Mouse (Mus musculus) heart, embryonic 12.5 days (tissue): ENCODE results near the gene Pdzd2. TPM values are rescaled to one million over a fixed set of nuclear protein-coding genes. Genes with fewer than 3 reads are reported as not detected.

Experiments used
- ATAC-seq: fragments of 200-750 bp; cut with Nextera tagmentation; 2 replicates; pipeline ENCODE4 v1.8.0; 2017; ENCODE audit warnings: moderate TSS enrichment, moderate library complexity; ENCODE audit not compliant: insufficient number of reproducible peaks, low FRiP score
- H3K27ac ChIP-seq: fragments of 300-500 bp; sonication (generic); 2 replicates; pipeline ENCODE4 v1.5.1; 2016; ENCODE audit warnings: mild to moderate bottlenecking, moderate library complexity; ENCODE audit not compliant: poor library complexity, severe bottlenecking
- H3K27me3 ChIP-seq: fragments of 300-500 bp; sonication (generic); replicated peaks from 2 replicates; pipeline ENCODE4 v1.6.1; 2016; ENCODE audit warnings: mild to moderate bottlenecking, moderate library complexity
- H3K36me3 ChIP-seq: fragments of 300-500 bp; sonication (generic); 2 replicates; pipeline ENCODE4 v1.6.1; 2016; ENCODE audit warnings: mild to moderate bottlenecking, moderate library complexity
- H3K4me1 ChIP-seq: fragments of 300-500 bp; sonication (generic); replicated peaks from 2 replicates; pipeline ENCODE4 v1.6.1; 2016; ENCODE audit warnings: mild to moderate bottlenecking
- H3K4me2 ChIP-seq: fragments of 300-500 bp; sonication (generic); 2 replicates; pipeline ENCODE4 v1.6.1; 2016; ENCODE audit warnings: mild to moderate bottlenecking, moderate library complexity
- H3K4me3 ChIP-seq: fragments of 300-500 bp; sonication (generic); 2 replicates; pipeline ENCODE4 v1.5.1; 2016; ENCODE audit warnings: mild to moderate bottlenecking
- H3K9ac ChIP-seq: fragments of 300-500 bp; sonication (generic); 2 replicates; pipeline ENCODE4 v1.6.1; 2016; ENCODE audit warnings: mild to moderate bottlenecking, moderate library complexity
- H3K9me3 ChIP-seq: fragments of 300-500 bp; sonication (generic); replicated peaks from 2 replicates; pipeline ENCODE4 v1.6.1; 2016; ENCODE audit warnings: mild to moderate bottlenecking, moderate library complexity
- WGBS: fragments of 180-500 bp; shearing (Covaris S2); methylation state at CpG from one replicate; pipeline ENCODE4 v1.1.7; 2016; 5-methylcytosine and 5-hydroxymethylcytosine counted together
- polyA plus RNA-seq: library from polyadenylated mRNA; unstranded; fragments of >200 nt; fragmentation: Nextera tagmentation; extraction: Ambion mirVana; gene quantifications from 2 replicates; pipeline ENCODE4 v1.2.1, GENCODE M21; 2016

The Pdzd2 gene
- polyA plus RNA-seq, 1 experiment from 2014 or later, result 14.4 TPM

- H3K27me3 ChIP-seq, result no peaks in the 10 kb centered on the region
- H3K4me3 ChIP-seq, result no peak overlapping the region
- no peak overlapping the region for H3K9ac ChIP-seq
- peaks cover 17% of the 10 kb centered on the region for H3K4me1 ChIP-seq
- no peak for ATAC-seq
- H3K27ac ChIP-seq, result no peak overlapping the region
- no peaks in the 10 kb centered on the region for H3K36me3 ChIP-seq
- no peak overlapping the region for H3K4me2 ChIP-seq
- 90% methylated on average over 4 of the region's 4 CpGs for WGBS
- H3K9me3 ChIP-seq, result no peaks in the 10 kb centered on the region
These were observed 136.1 kb downstream of the Pdzd2 start for GRCm38 (mm10) chr15:12603674-12604073.

GRCm38 (mm10) chr15:12593094-12593493 lies 146.6 kb downstream of the Pdzd2 start:
- Histone ChIP-seq H3K4me2 (no peak overlapping the region), H3K27me3 (no peaks in the 10 kb centered on the region), H3K4me3 (no peak overlapping the region), H3K36me3 (0 out of 2 replicates have a peak, but pooled peaks cover 8% of the 10 kb centered on the region), H3K4me1 (peaks cover 7% of the 10 kb centered on the region), H3K9ac (no peak overlapping the region), H3K27ac (no peak overlapping the region), H3K9me3 (no peaks in the 10 kb centered on the region)
- 63% methylated on average over 4 of the region's 4 CpGs for WGBS
- no peak for ATAC-seq

GRCm38 (mm10) chr15:12592628-12593027 lies 147.1 kb downstream of the Pdzd2 start:
- ATAC-seq, result no peak
- 29% methylated on average over 3 of the region's 3 CpGs for WGBS

GRCm38 (mm10) chr15:12588661-12589060 lies 151.1 kb downstream of the Pdzd2 start:
- Histone ChIP-seq H3K4me2 (no peak overlapping the region), H3K27me3 (no peaks in the 10 kb centered on the region; the same call in 1 of the 2 replicates), H3K9ac (no peak overlapping the region), H3K9me3 (no peaks in the 10 kb centered on the region), H3K27ac (peak overlapping the region; percentile 40; the same call in 1 of the 2 replicates), H3K4me3 (no peak overlapping the region), H3K4me1 (peaks cover 7% of the 10 kb centered on the region), H3K36me3 (0 out of 2 replicates have a peak, but pooled peaks cover 8% of the 10 kb centered on the region)
- no peak for ATAC-seq
- WGBS, result 74% methylated on average over 3 of the region's 3 CpGs

More at GRCm38 (mm10) chr15:12592628-12593027, 147.1 kb downstream of the Pdzd2 start:
- Histone ChIP-seq H3K4me1 (peaks cover 7% of the 10 kb centered on the region), H3K9ac (no peak overlapping the region), H3K36me3 (0 out of 2 replicates have a peak, but pooled peaks cover 8% of the 10 kb centered on the region), H3K27me3 (no peaks in the 10 kb centered on the region), H3K27ac (no peak overlapping the region), H3K4me2 (no peak overlapping the region), H3K4me3 (no peak overlapping the region), H3K9me3 (no peaks in the 10 kb centered on the region)

- ATAC-seq, result no peak
- WGBS, result 79% methylated on average over 4 of the region's 4 CpGs
- no peak overlapping the region for H3K4me3 ChIP-seq
These were observed 152.8 kb downstream of the Pdzd2 start for GRCm38 (mm10) chr15:12586852-12587424.

GRCm38 (mm10) chr15:12586154-12586553 lies 153.6 kb downstream of the Pdzd2 start:
- no peak overlapping the region for H3K27ac ChIP-seq
- ATAC-seq, result peak; percentile 63; the same call in 1 of the 2 replicates
- no peak overlapping the region for H3K4me3 ChIP-seq
- no peak overlapping the region for H3K4me2 ChIP-seq
- no peaks in the 10 kb centered on the region for H3K9me3 ChIP-seq
- peaks cover 7% of the 10 kb centered on the region for H3K4me1 ChIP-seq
- 3% methylated on average over 5 of the region's 5 CpGs for WGBS
- no peaks in the 10 kb centered on the region for H3K36me3 ChIP-seq
- H3K27me3 ChIP-seq, result no peaks in the 10 kb centered on the region; the same call in 1 of the 2 replicates
- H3K9ac ChIP-seq, result no peak overlapping the region

More at GRCm38 (mm10) chr15:12586852-12587424, 152.8 kb downstream of the Pdzd2 start:
- H3K4me2 ChIP-seq, result no peak overlapping the region
- H3K27ac ChIP-seq, result no peak overlapping the region
- H3K36me3 ChIP-seq, result 0 out of 2 replicates have a peak, but pooled peaks cover 4% of the 10 kb centered on the region
- peaks cover 7% of the 10 kb centered on the region for H3K4me1 ChIP-seq
- H3K9me3 ChIP-seq, result no peaks in the 10 kb centered on the region
- H3K27me3 ChIP-seq, result no peaks in the 10 kb centered on the region; the same call in 1 of the 2 replicates
- H3K9ac ChIP-seq, result no peak overlapping the region

GRCm38 (mm10) chr15:12583051-12583450 lies 156.7 kb downstream of the Pdzd2 start:
- Histone ChIP-seq H3K9ac (no peak overlapping the region), H3K4me2 (no peak overlapping the region), H3K36me3 (no peaks in the 10 kb centered on the region), H3K9me3 (no peaks in the 10 kb centered on the region), H3K4me1 (no peaks in the 10 kb centered on the region), H3K4me3 (no peak overlapping the region), H3K27ac (no peak overlapping the region), H3K27me3 (no peaks in the 10 kb centered on the region; the same call in 1 of the 2 replicates)
- ATAC-seq, result no peak
- 84% methylated on average over 3 of the region's 3 CpGs for WGBS

GRCm38 (mm10) chr15:12582471-12582870 lies 157.3 kb downstream of the Pdzd2 start:
- no peaks in the 10 kb centered on the region for H3K9me3 ChIP-seq
- H3K27me3 ChIP-seq, result no peaks in the 10 kb centered on the region; the same call in 1 of the 2 replicates
- H3K36me3 ChIP-seq, result no peaks in the 10 kb centered on the region
- no peak overlapping the region for H3K9ac ChIP-seq
- no peak for ATAC-seq
- H3K27ac ChIP-seq, result no peak overlapping the region
- H3K4me1 ChIP-seq, result peaks cover 1% of the 10 kb centered on the region
- H3K4me2 ChIP-seq, result no peak overlapping the region
- H3K4me3 ChIP-seq, result no peak overlapping the region

GRCm38 (mm10) chr15:12579196-12579595 lies 160.5 kb downstream of the Pdzd2 start:
- no peaks in the 10 kb centered on the region for H3K27me3 ChIP-seq
- ATAC-seq, result no peak

GRCm38 (mm10) chr15:12578276-12578675 lies 161.4 kb downstream of the Pdzd2 start:
- WGBS, result 44% methylated on average over 5 of the region's 5 CpGs
- Histone ChIP-seq H3K36me3 (no peaks in the 10 kb centered on the region), H3K4me2 (no peak overlapping the region), H3K27me3 (no peaks in the 10 kb centered on the region), H3K4me1 (peaks cover 5% of the 10 kb centered on the region), H3K27ac (no peak overlapping the region), H3K4me3 (no peak overlapping the region), H3K9ac (no peak overlapping the region), H3K9me3 (no peaks in the 10 kb centered on the region)
- no peak for ATAC-seq

More at GRCm38 (mm10) chr15:12579196-12579595, 160.5 kb downstream of the Pdzd2 start:
- peaks cover 5% of the 10 kb centered on the region for H3K4me1 ChIP-seq
- WGBS, result 56% methylated on average over 6 of the region's 6 CpGs
- H3K27ac ChIP-seq, result no peak overlapping the region
- no peak overlapping the region for H3K4me2 ChIP-seq
- H3K36me3 ChIP-seq, result no peaks in the 10 kb centered on the region
- no peaks in the 10 kb centered on the region for H3K9me3 ChIP-seq
- H3K4me3 ChIP-seq, result no peak overlapping the region
- no peak overlapping the region for H3K9ac ChIP-seq

GRCm38 (mm10) chr15:12577715-12578114 lies 162.0 kb downstream of the Pdzd2 start:
- Histone ChIP-seq H3K4me1 (peaks cover 5% of the 10 kb centered on the region), H3K27ac (no peak overlapping the region), H3K36me3 (no peaks in the 10 kb centered on the region), H3K27me3 (no peaks in the 10 kb centered on the region), H3K9me3 (no peaks in the 10 kb centered on the region), H3K4me2 (no peak overlapping the region), H3K4me3 (no peak overlapping the region), H3K9ac (no peak overlapping the region)
- 58% methylated on average over 6 of the region's 6 CpGs for WGBS
- 0 out of 2 replicates have a peak, but pooled peaks have one; percentile 7 for ATAC-seq
